Mouse (Mus musculus) neural tube, embryonic 12.5 days (tissue): ENCODE measurements around the gene Nr0b1. TPM values are rescaled to one million over a fixed set of nuclear protein-coding genes. Genes with fewer than 3 reads are reported as not detected.
A peak's percentile ranks its signal among the peaks of the same experiment; 100 is the strongest.

Source experiments
- ATAC-seq: fragments of 200-750 bp; cut with Nextera tagmentation; 2 replicates; pipeline ENCODE4 v1.8.0; 2017; ENCODE audit warnings: low read depth, mild to moderate bottlenecking, moderate TSS enrichment, moderate library complexity; ENCODE audit not compliant: low FRiP score
- H3K27ac ChIP-seq: fragments of 300-500 bp; sonication (generic); 2 replicates; pipeline ENCODE4 v1.5.1; 2016
- H3K27me3 ChIP-seq: fragments of 300-500 bp; sonication (generic); replicated peaks from 2 replicates; pipeline ENCODE4 v1.6.1; 2016; ENCODE audit warnings: mild to moderate bottlenecking
- H3K36me3 ChIP-seq: fragments of 300-500 bp; sonication (generic); 2 replicates; pipeline ENCODE4 v1.6.1; 2016; ENCODE audit warnings: mild to moderate bottlenecking
- H3K4me1 ChIP-seq: fragments of 300-500 bp; sonication (generic); 2 replicates; pipeline ENCODE4 v1.6.1; 2016
- H3K4me2 ChIP-seq: fragments of 300-500 bp; sonication (generic); replicated peaks from 2 replicates; pipeline ENCODE4 v1.6.1; 2016; ENCODE audit warnings: mild to moderate bottlenecking
- H3K4me3 ChIP-seq: fragments of 300-500 bp; sonication (generic); 2 replicates; pipeline ENCODE4 v1.5.1; 2016
- H3K9ac ChIP-seq: fragments of 300-500 bp; sonication (generic); 2 replicates; pipeline ENCODE4 v1.6.1; 2016; ENCODE audit warnings: mild to moderate bottlenecking
- H3K9me3 ChIP-seq: fragments of 300-500 bp; sonication (generic); 2 replicates; pipeline ENCODE4 v1.6.1; 2016; ENCODE audit warnings: mild to moderate bottlenecking
- WGBS: fragments of 180-500 bp; shearing (Covaris S2); methylation state at CpG from one replicate; pipeline ENCODE4 v1.1.7; 2016; 5-methylcytosine and 5-hydroxymethylcytosine counted together
- polyA plus RNA-seq: library from polyadenylated mRNA; unstranded; fragments of >200 nt; fragmentation: Nextera tagmentation; extraction: Ambion mirVana; gene quantifications from 2 replicates; pipeline ENCODE4 v1.2.1, GENCODE M21; 2016

The Nr0b1 gene
- 0.20 and 0.46 TPM in 2 replicates for polyA plus RNA-seq

- ATAC-seq: peak; percentile 79
- Histone ChIP-seq H3K36me3 (no peaks in the 10 kb centered on the region), H3K27ac (no peak within 1 kb of the TSS), H3K4me2 (peak within 1 kb of the TSS; percentile 75), H3K4me3 (peak within 1 kb of the TSS; percentile 34), H3K9ac (peak within 1 kb of the TSS; percentile 5; the same call in 1 of the 2 replicates), H3K9me3 (no peaks in the 10 kb centered on the region), H3K4me1 (no peaks in the 10 kb centered on the region; the same call in 1 of the 2 replicates), H3K27me3 (peaks cover 15% of the 10 kb centered on the region)
- 20% methylated on average over 53 of the region's 53 CpGs for WGBS
Measured at GRCm38 (mm10) chrX:86191614-86192419, at the start of gene Nr0b1. Gene Nr0b1, plus strand, starts transcription at chrX:86191764.

GRCm38 (mm10) chrX:86187250-86187649 lies 4.3 kb upstream of the Nr0b1 start:
- no peak overlapping the region for H3K27ac ChIP-seq
- H3K9ac ChIP-seq: no peak overlapping the region
- peaks cover 9% of the 10 kb centered on the region for H3K27me3 ChIP-seq
- no peaks in the 10 kb centered on the region for H3K36me3 ChIP-seq
- no peak overlapping the region for H3K4me3 ChIP-seq
- no peaks in the 10 kb centered on the region for H3K9me3 ChIP-seq
- no peaks in the 10 kb centered on the region; the same call in 1 of the 2 replicates for H3K4me1 ChIP-seq
- WGBS: 85% methylated on average over 2 of the region's 2 CpGs
- no peak overlapping the region for H3K4me2 ChIP-seq
- no peak for ATAC-seq

- peak overlapping the region; percentile 34 for H3K4me3 ChIP-seq
- peaks cover 15% of the 10 kb centered on the region for H3K27me3 ChIP-seq
- ATAC-seq: peak; percentile 37
- no peaks in the 10 kb centered on the region; the same call in 1 of the 2 replicates for H3K4me1 ChIP-seq
- peak overlapping the region; percentile 75 for H3K4me2 ChIP-seq
- no peak overlapping the region for H3K27ac ChIP-seq
- H3K9me3 ChIP-seq: no peaks in the 10 kb centered on the region
- no peaks in the 10 kb centered on the region for H3K36me3 ChIP-seq
- peak overlapping the region; percentile 5; the same call in 1 of the 2 replicates for H3K9ac ChIP-seq
- 17% methylated on average over 25 of the region's 25 CpGs for WGBS
Measured at GRCm38 (mm10) chrX:86192420-86192994, 943 bp downstream of the Nr0b1 start.

- Histone ChIP-seq H3K4me1 (no peaks in the 10 kb centered on the region; the same call in 1 of the 2 replicates), H3K36me3 (no peaks in the 10 kb centered on the region), H3K9ac (no peak overlapping the region), H3K4me2 (no peak overlapping the region), H3K27me3 (peaks cover 15% of the 10 kb centered on the region), H3K4me3 (no peak overlapping the region), H3K9me3 (no peaks in the 10 kb centered on the region), H3K27ac (no peak overlapping the region)
- 41% methylated on average over 4 of the region's 4 CpGs for WGBS
- no peak for ATAC-seq
Measured at GRCm38 (mm10) chrX:86193386-86193785, 1.8 kb downstream of the Nr0b1 start.

- no peaks in the 10 kb centered on the region for H3K36me3 ChIP-seq
- H3K9ac ChIP-seq: no peak overlapping the region
- no peak overlapping the region for H3K4me2 ChIP-seq
- no peaks in the 10 kb centered on the region for H3K9me3 ChIP-seq
- H3K4me1 ChIP-seq: no peaks in the 10 kb centered on the region
- ATAC-seq: no peak
- 46% methylated on average over 1 of the region's 1 CpGs for WGBS
- no peak overlapping the region for H3K4me3 ChIP-seq
- no peaks in the 10 kb centered on the region for H3K27me3 ChIP-seq
- no peak overlapping the region for H3K27ac ChIP-seq
Measured at GRCm38 (mm10) chrX:86237246-86237645, 45.7 kb downstream of the Nr0b1 start.

Other genes starting within 250 kb of the Nr0b1 start
- not detected in 2 replicates for gene Samt3, start 147.6 kb upstream of the Nr0b1 start, polyA plus RNA-seq
- not detected in 2 replicates for gene Mageb4, start 113.3 kb downstream of the Nr0b1 start, polyA plus RNA-seq